Mouse (Mus musculus) G1E (cell line): ENCODE data around the gene Srek1ip1. TPM values are rescaled to one million over a fixed set of nuclear protein-coding genes. Genes with fewer than 3 reads are reported as not detected.

ENCODE experiments used
- ATAC-seq: 2 replicates; pipeline ENCODE4 v1.8.0; 2016; ENCODE audit warnings: mild to moderate bottlenecking; ENCODE audit not compliant: insufficient number of reproducible peaks, poor library complexity, low FRiP score, severe bottlenecking; ENCODE audit errors: extremely low read depth
- DNase-seq: peaks from one replicate; pipeline ENCODE4 v3.0.0; 2012; ENCODE audit warnings: low spot score
- H3K27me3 ChIP-seq: 2 replicates; pipeline ENCODE4 v1.6.1; 2012; ENCODE audit warnings: mild to moderate bottlenecking, low read length, inconsistent platforms; ENCODE audit not compliant: insufficient read depth
- H3K36me3 ChIP-seq: replicated peaks from 2 replicates; pipeline ENCODE3; 2012; ENCODE audit warnings: mild to moderate bottlenecking, inconsistent platforms
- H3K4me1 ChIP-seq: 2 replicates; pipeline ENCODE4 v1.6.1; 2012; ENCODE audit warnings: low read depth, low read length, inconsistent platforms, mixed read lengths; ENCODE audit not compliant: insufficient read depth
- H3K4me3 ChIP-seq: 2 replicates; pipeline ENCODE4 v1.5.1; 2012; ENCODE audit warnings: low read depth, mild to moderate bottlenecking, inconsistent platforms, low read length, moderate library complexity, mixed read lengths
- H3K9me3 ChIP-seq: replicated peaks from 2 replicates; pipeline ENCODE4 v1.6.1; 2012; ENCODE audit warnings: inconsistent platforms
- CTCF ChIP-seq: IDR thresholded peaks from 2 replicates; pipeline ENCODE4 v1.5.1; 2012; ENCODE audit warnings: low read depth, low read length, inconsistent platforms, mixed read lengths
- GATA1 ChIP-seq: IDR thresholded peaks from 2 replicates; pipeline ENCODE4 v1.6.1; 2012; ENCODE audit warnings: borderline replicate concordance, low read length, inconsistent platforms, mixed read lengths
- GATA2 ChIP-seq: IDR thresholded peaks from 2 replicates; pipeline ENCODE4 v1.6.1; 2012; ENCODE audit warnings: low read depth, low read length, inconsistent platforms, borderline replicate concordance
- POLR2AphosphoS5 ChIP-seq: IDR thresholded peaks from 2 replicates; pipeline ENCODE4 v1.6.1; 2012; ENCODE audit warnings: low read depth, low read length, inconsistent platforms; ENCODE audit not compliant: insufficient replicate concordance
- TAL1 ChIP-seq: conservative IDR thresholded peaks from 2 replicates; pipeline ENCODE4 v1.6.1; 2012; ENCODE audit warnings: low read depth, low read length, inconsistent platforms, mixed read lengths
- polyA plus RNA-seq: library from polyadenylated mRNA; stranded (reverse); fragments of >175 nt; gene quantifications from 2 replicates; pipeline ENCODE4 v1.2.3, GENCODE M21; 2012
- total RNA-seq, 2 experiments: library from RNA; stranded (forward) in 1 of 2; stranded (reverse) in 1 of 2; fragments of 200-1000 nt in 1 of 2; fragments of >200 nt in 1 of 2; fragmentation: Nextera tagmentation in 1 of 2; gene quantifications; 2 replicates each; pipeline ENCODE4 v1.2.3; 2014 to 2017

Srek1ip1 gene
- total and polyA plus RNA-seq, 3 experiments: 3.5 to 49.1 (median 38.4) TPM

DNA sequence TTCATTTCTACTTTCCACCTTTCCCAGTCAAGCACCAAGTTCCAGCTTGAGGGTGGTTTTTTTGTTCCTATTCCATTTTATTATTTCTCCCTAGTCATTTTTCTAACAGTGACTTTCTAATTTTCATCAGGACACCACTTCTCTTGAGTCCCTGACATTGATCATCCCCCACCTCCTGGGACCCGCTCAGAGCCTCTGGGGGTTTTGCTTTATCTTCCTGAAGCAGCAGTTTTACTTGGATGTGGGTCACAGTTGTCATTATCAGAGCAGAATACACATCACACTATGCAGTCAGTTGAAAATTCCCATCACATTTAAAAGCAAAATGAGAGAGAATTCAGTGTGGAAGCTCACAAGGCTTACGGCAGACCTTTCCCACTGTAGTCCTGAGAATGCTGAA, 61.4 kb downstream of the Srek1ip1 start:
- H3K9me3 ChIP-seq: no peaks in the 10 kb centered on the region
- H3K27me3 ChIP-seq: peaks cover 13% of the 10 kb centered on the region
- no peaks in the 10 kb centered on the region for H3K36me3 ChIP-seq
- H3K4me3 ChIP-seq: no peak overlapping the region
- no peaks in the 10 kb centered on the region for H3K4me1 ChIP-seq
- TF ChIP-seq CTCF: no peak
- no peak for TF ChIP-seq TAL1
- no peak for TF ChIP-seq POLR2AphosphoS5
- TF ChIP-seq GATA2: no peak
- TF ChIP-seq GATA1: no peak
- ATAC-seq: no peak
- DNase-seq: no peak

DNA sequence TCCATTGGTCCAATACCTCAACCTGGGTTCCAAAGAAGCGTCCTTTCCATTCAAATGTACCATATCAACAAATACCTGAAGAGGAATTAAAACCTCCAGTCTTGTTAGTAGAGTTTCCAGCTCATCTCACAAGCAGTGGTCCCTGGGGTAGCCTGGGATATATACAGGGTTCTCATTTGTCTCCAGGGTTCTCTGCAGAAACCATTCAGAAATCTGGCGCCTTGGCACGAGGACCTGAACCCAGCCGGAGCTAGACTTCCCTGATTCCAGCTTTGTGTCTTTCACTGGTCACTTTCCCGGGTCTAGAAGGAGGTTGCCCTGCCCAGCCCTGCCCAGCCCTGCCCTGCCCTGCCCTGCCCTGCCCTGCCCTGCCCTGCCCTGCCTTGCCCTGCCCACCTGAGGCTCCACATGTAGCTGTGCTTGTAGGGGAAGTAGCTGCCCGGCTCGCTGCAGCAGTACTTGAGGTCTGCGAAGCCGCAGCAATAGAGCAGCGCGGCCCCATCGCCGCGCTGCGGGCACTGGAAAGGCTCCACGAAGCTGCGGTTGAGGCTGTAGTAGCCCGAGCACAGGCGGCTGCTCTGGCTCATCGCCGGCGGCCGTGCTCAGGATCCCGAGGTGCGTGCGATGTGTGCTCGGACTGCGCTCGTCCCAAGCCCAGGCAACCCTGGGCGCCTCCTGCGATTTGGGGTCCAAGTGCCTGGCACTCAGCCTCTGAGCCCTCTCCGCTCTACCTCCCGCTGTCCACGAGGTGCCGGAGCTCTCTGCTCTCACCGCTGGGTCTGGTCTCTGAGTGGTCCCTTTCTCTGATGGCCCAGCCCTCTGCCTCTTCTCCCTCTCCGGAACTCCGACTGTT, 71.1 kb downstream of the Srek1ip1 start, which contains the start of gene Shisal2b:
Shisal2b (minus strand) TSS at position 767 of the 853 bp plus-strand sequence.
- ATAC-seq (no peak), DNase-seq (no peak)
- no peaks in the 10 kb centered on the region for H3K9me3 ChIP-seq
- peaks cover 21% of the 10 kb centered on the region for H3K27me3 ChIP-seq
- H3K36me3 ChIP-seq: no peaks in the 10 kb centered on the region
- TF ChIP-seq TAL1 (no peak), GATA2 (no peak), CTCF (no peak), POLR2AphosphoS5 (no peak), GATA1 (no peak)
- H3K4me3 ChIP-seq: no peak within 1 kb of the TSS
- H3K4me1 ChIP-seq: 0 out of 2 replicates have a peak, but pooled peaks cover 2% of the 10 kb centered on the region

DNA sequence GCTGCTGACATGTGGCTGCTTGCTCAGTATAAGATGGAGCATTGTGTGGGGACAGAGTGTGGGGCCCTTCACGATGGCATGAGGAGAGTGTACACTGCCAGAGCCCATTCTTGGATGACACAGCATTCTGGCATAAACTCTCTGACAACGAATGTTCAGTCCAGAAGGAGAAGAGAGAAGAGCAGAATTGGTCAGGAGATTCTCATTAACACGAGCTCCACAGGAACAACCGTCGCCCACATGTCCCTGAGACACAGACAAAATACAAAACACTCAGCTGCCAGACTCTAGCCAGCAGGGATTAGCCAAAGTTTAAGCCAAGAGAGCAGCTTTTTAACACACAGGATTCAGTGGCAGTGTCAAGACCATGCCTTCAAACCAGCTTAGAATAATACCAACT, 74.4 kb downstream of the Srek1ip1 start:
- ATAC-seq (no peak), DNase-seq (no peak)
- Histone ChIP-seq H3K27me3 (peaks cover 19% of the 10 kb centered on the region; the same call in 1 of the 2 replicates), H3K9me3 (no peaks in the 10 kb centered on the region), H3K36me3 (no peaks in the 10 kb centered on the region), H3K4me1 (0 out of 2 replicates have a peak, but pooled peaks cover 2% of the 10 kb centered on the region), H3K4me3 (no peak overlapping the region)
- TF ChIP-seq TAL1 (no peak), CTCF (no peak), GATA2 (no peak), GATA1 (no peak), POLR2AphosphoS5 (no peak)

DNA sequence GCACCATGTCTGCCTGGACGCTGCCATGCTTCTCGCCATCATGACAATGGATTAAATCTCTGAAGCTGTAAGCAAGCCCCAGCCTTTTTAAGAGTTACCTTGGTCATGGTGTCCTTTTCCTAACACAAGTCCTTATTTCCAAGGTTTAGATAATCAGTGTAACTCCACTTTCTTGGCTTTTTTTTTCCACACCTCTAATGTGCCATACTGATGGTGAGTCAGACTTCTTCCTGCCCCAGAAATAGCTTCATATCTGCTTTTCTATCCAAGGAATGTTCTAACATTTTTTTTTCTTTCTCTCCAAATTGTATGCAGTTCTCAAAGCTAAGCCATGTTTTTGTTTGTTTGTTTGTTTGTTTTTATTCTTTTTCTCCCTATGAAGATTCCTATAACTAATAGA, 77.6 kb downstream of the Srek1ip1 start:
- DNase-seq (no peak), ATAC-seq (no peak)
- TF ChIP-seq POLR2AphosphoS5 (no peak), GATA2 (no peak), CTCF (no peak), TAL1 (no peak), GATA1 (no peak)
- Histone ChIP-seq H3K4me1 (no peaks in the 10 kb centered on the region), H3K27me3 (peaks cover 14% of the 10 kb centered on the region), H3K4me3 (no peak overlapping the region), H3K9me3 (no peaks in the 10 kb centered on the region), H3K36me3 (no peaks in the 10 kb centered on the region)

DNA sequence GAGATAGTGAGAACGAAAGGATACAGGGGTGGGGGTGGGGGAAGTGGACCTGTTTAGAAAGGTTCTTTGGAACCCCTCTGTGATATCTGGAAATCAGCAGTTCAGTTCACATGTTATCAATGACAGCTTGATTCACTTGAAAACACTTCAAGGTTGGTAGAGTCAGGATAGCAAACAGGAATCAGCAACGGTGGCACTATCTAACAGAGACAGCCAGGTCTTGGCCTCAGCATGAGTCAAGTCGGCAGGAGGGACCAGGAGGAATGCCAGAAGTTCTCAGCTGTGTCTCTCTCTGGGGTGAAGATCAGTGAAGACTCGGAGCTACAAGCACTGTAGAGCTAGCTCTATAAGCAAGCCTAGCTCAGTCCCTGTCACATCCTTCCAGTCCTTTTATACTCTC, 86.2 kb downstream of the Srek1ip1 start:
- no peak overlapping the region for H3K4me3 ChIP-seq
- peaks cover 15% of the 10 kb centered on the region for H3K27me3 ChIP-seq
- DNase-seq: no peak
- no peaks in the 10 kb centered on the region for H3K36me3 ChIP-seq
- H3K9me3 ChIP-seq: no peaks in the 10 kb centered on the region
- H3K4me1 ChIP-seq: no peaks in the 10 kb centered on the region
- TF ChIP-seq CTCF: no peak
- TF ChIP-seq TAL1: no peak
- no peak for TF ChIP-seq GATA2
- no peak for TF ChIP-seq GATA1
- TF ChIP-seq POLR2AphosphoS5: no peak
- ATAC-seq: no peak

DNA sequence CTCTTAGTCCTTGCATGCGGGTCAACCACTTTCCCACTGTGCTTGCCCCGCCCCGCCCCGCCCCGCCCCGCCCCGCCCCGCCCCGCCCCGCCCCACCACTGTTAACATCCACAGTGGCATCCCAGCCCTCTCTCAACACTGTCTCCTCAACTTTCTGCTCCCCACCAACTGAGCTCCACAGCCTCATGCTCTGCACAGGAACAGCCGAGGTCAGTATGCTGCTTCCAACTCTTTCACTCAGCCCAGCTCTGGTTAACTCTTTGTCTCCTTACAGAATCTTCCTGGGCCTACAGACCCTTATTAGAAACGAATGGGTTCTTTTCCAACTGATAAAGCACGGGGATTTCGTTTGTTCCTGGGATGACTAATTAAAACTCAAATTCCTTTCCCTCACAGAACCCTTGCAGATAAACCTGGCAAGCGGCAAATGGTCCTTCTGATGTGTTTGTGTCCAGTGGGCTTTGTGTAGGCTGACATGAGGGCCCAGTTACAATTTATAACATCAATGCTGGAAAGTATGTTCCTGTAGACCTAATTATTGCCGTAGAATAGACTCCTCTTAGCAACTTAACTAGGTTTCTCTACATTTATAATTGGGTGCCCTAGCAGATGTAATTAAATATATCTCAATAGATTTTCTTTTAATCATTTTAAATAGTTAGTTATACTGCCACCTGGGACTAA, 91.4 kb downstream of the Srek1ip1 start:
- DNase-seq (no peak), ATAC-seq (no peak)
- Histone ChIP-seq H3K4me1 (no peaks in the 10 kb centered on the region), H3K36me3 (no peaks in the 10 kb centered on the region), H3K4me3 (no peak overlapping the region), H3K27me3 (peaks cover 19% of the 10 kb centered on the region), H3K9me3 (no peaks in the 10 kb centered on the region)
- TF ChIP-seq GATA1: no peak
- TF ChIP-seq GATA2: no peak
- TF ChIP-seq POLR2AphosphoS5: no peak
- no peak for TF ChIP-seq TAL1
- TF ChIP-seq CTCF: no peak
